Mouse (Mus musculus): ENCODE data around the gene Tmem132d. TPM values are rescaled to one million over a fixed set of nuclear protein-coding genes. Genes with fewer than 3 reads are reported as not detected.

The Tmem132d gene
- polyA plus RNA-seq, 1 experiment from 2014 or later = not detected

DNA sequence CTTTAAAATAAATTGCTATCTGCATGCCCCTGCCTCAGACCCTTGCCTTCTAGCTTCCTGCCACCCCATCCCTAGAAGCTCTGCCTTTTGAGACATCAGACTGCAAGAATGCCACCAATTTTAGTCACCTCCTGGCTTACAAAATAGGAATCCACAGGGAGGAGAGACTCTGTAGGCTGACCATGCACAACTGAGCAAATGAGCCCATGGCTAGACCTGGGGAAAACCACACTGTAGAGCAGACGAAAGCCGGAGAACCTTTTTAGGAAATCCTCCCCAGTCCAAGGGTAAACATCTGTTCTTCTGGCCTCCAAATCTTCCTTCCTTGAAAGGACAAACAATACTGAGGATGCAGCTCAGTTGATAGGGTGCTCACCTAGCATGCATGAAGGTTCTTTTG, 130.5 kb downstream of the Tmem132d start:
- Histone ChIP-seq H3K27ac (ENCODE audit: low read length) (no peak overlapping the region), H3K4me1 (ENCODE audit: control insufficient read depth, insufficient read depth, low read length) (no peaks in the 10 kb centered on the region), H3K9me3 (ENCODE audit: control insufficient read depth, low read length) (no peaks in the 10 kb centered on the region), H3K4me2 (ENCODE audit: low read depth, low read length) (no peak overlapping the region), H3K27me3 (replicated peaks; ENCODE audit: control insufficient read depth, insufficient read depth, low read length) (no peaks in the 10 kb centered on the region), H3K4me3 (ENCODE audit: low read length) (no peak overlapping the region), H3K36me3 (ENCODE audit: control insufficient read depth, insufficient read depth, low read length) (no peaks in the 10 kb centered on the region), H3K9ac (ENCODE audit: low read depth, low read length) (no peak overlapping the region)
- ATAC-seq = no peak
- WGBS = 45% methylated on average over 2 of the region's 2 CpGs

DNA sequence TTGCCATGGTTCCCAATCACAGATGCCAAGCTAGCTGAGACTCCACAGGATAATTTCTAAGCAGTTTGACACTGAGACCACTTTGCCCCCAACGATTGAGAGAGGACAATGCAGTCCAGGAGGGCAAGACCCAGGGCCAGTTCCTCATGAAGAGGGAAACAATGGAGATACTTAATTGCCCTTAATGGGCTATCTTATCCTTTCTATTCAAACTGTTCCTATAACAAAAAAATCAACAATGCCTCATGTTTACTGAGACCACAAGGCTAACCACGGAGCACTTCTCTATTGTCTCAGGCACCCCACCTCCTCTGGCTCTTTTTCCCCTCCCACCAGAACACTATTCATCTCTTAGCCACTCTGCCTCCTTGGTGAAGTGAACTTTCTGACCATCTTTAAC, 141.7 kb downstream of the Tmem132d start:
- no peaks in the 10 kb centered on the region for H3K4me1 ChIP-seq (ENCODE audit: control insufficient read depth, insufficient read depth, low read length)
- no peak overlapping the region for H3K9ac ChIP-seq (ENCODE audit: low read depth, low read length)
- no peak overlapping the region for H3K4me2 ChIP-seq (ENCODE audit: low read depth, low read length)
- no peak overlapping the region for H3K27ac ChIP-seq (ENCODE audit: low read length)
- no peaks in the 10 kb centered on the region for H3K9me3 ChIP-seq (ENCODE audit: control insufficient read depth, low read length)
- no peaks in the 10 kb centered on the region for H3K27me3 ChIP-seq (replicated peaks; ENCODE audit: control insufficient read depth, insufficient read depth, low read length)
- 47% methylated on average over 2 of the region's 2 CpGs for WGBS
- no peak for ATAC-seq
- H3K36me3 ChIP-seq (ENCODE audit: control insufficient read depth, insufficient read depth, low read length) = no peaks in the 10 kb centered on the region
- no peak overlapping the region for H3K4me3 ChIP-seq (ENCODE audit: low read length)

DNA sequence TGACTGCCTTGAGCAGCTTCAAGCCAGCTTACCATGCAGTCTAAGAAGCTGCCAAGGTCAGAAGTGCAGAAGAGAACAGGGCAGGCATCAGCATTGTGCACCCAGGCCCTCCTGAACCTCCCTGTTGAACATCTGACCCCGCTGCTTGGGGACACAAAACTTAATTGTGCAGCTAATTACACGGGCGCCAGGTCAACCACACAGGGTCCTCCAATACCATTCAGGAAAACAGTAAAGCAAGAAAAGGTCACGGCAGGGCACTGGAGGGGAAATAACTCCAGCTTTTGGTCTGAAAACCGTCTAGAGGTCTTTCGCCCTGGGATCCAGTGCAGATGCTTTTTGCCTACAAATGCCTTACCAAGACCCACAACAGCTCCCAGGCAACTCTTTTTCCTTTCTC, 159.6 kb downstream of the Tmem132d start:
- Histone ChIP-seq H3K9me3 (ENCODE audit: control insufficient read depth, low read length) (no peaks in the 10 kb centered on the region), H3K27ac (ENCODE audit: low read length) (no peak overlapping the region), H3K27me3 (replicated peaks; ENCODE audit: control insufficient read depth, insufficient read depth, low read length) (no peaks in the 10 kb centered on the region), H3K4me1 (ENCODE audit: control insufficient read depth, insufficient read depth, low read length) (no peaks in the 10 kb centered on the region), H3K9ac (ENCODE audit: low read depth, low read length) (no peak overlapping the region), H3K36me3 (ENCODE audit: control insufficient read depth, insufficient read depth, low read length) (no peaks in the 10 kb centered on the region), H3K4me2 (ENCODE audit: low read depth, low read length) (no peak overlapping the region), H3K4me3 (ENCODE audit: low read length) (no peak overlapping the region)
- 50% methylated on average over 6 of the region's 6 CpGs for WGBS
- ATAC-seq = no peak

DNA sequence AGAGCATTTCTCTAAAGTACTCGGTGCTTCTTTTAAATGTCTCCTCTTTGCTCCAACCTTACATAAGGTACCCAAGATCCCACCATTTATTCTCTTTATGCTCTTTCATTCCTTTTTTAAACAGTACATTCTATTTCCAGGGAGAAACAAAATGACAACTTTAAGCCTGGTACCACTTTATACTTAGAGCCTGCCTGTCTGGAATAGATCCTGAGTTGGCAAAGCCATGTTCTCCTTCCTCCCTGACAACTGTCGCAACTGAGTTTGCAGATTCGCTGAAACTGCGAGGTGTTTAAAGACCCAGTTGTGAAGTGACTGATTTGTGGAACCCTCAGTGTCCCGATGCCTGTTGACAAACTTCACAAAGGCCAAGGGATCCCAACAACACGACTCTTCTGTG, 165.5 kb downstream of the Tmem132d start:
- Histone ChIP-seq H3K27me3 (replicated peaks; ENCODE audit: control insufficient read depth, insufficient read depth, low read length) (no peaks in the 10 kb centered on the region), H3K4me3 (ENCODE audit: low read length) (no peak overlapping the region), H3K9me3 (ENCODE audit: control insufficient read depth, low read length) (no peaks in the 10 kb centered on the region), H3K4me2 (ENCODE audit: low read depth, low read length) (no peak overlapping the region), H3K36me3 (ENCODE audit: control insufficient read depth, insufficient read depth, low read length) (no peaks in the 10 kb centered on the region), H3K27ac (ENCODE audit: low read length) (no peak overlapping the region), H3K4me1 (ENCODE audit: control insufficient read depth, insufficient read depth, low read length) (no peaks in the 10 kb centered on the region), H3K9ac (ENCODE audit: low read depth, low read length) (no peak overlapping the region)
- WGBS = 90% methylated on average over 6 of the region's 6 CpGs
- ATAC-seq = no peak

DNA sequence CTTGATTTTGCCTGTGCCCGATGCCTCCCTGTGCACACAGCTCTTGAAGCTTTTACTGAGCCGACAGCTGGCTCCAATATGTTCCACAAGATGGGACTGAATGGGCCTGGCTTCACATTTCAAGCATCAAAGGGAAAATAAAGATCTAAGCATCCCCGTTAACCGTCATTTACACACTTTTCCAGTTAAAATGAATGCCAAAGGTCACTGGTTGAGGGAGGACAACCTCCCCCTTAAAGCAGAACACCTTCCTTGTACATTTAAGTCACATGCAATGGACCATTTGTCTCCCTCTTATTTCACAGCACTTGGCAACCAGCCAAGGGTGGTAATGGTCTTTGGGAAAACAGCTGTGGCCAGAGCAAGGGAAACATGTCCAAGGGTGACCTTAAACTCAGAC, 188.7 kb downstream of the Tmem132d start:
- 54% methylated on average over 4 of the region's 4 CpGs for WGBS
- Histone ChIP-seq H3K4me3 (ENCODE audit: low read length) (no peak overlapping the region), H3K36me3 (ENCODE audit: control insufficient read depth, insufficient read depth, low read length) (no peaks in the 10 kb centered on the region), H3K27me3 (replicated peaks; ENCODE audit: control insufficient read depth, insufficient read depth, low read length) (no peaks in the 10 kb centered on the region), H3K9ac (ENCODE audit: low read depth, low read length) (no peak overlapping the region), H3K4me2 (ENCODE audit: low read depth, low read length) (no peak overlapping the region), H3K4me1 (ENCODE audit: control insufficient read depth, insufficient read depth, low read length) (no peaks in the 10 kb centered on the region), H3K9me3 (ENCODE audit: control insufficient read depth, low read length) (no peaks in the 10 kb centered on the region), H3K27ac (ENCODE audit: low read length) (no peak overlapping the region)
- ATAC-seq = no peak

DNA sequence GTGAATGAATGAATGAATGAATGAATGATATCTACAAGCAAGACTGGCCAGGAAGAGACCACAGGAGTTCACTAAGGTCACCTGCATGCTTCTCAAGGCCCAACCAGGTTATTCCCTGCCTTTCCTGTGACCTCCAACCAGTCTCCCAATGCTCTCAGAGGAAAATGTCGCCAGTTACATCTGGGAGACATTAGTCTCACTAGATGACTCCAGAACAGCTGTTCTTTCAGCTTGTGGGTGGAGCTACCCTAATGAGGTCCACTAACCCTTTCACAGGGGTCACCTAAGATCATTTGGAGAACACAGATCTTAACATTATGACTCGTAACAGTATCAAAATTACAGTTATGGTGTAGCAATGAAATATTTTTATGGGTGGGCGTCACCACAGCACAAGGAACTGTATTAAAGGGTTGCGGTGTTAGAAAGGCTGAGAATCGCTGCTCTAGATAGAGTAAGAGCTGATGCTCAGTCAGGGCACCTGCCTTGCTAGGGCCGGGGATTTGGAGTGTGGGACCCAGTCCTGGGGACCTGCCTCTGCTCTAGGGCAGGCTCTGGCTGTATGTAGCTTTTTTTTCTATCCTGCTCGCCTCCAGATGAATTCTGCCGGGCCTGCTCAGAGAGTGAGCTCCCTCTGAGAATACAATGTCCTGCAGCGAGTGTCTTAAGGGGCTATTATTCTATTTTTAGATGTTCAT, 196.1 kb downstream of the Tmem132d start:
- Histone ChIP-seq H3K4me3 (ENCODE audit: low read length) (no peak overlapping the region), H3K4me1 (ENCODE audit: control insufficient read depth, insufficient read depth, low read length) (no peaks in the 10 kb centered on the region), H3K36me3 (ENCODE audit: control insufficient read depth, insufficient read depth, low read length) (no peaks in the 10 kb centered on the region), H3K9ac (ENCODE audit: low read depth, low read length) (no peak overlapping the region), H3K27me3 (replicated peaks; ENCODE audit: control insufficient read depth, insufficient read depth, low read length) (no peaks in the 10 kb centered on the region), H3K4me2 (ENCODE audit: low read depth, low read length) (no peak overlapping the region), H3K9me3 (ENCODE audit: control insufficient read depth, low read length) (no peaks in the 10 kb centered on the region), H3K27ac (ENCODE audit: low read length) (no peak overlapping the region)
- no peak for ATAC-seq
- whole genome bisulfite sequencing = 62% methylated on average over 9 of the region's 9 CpGs

DNA sequence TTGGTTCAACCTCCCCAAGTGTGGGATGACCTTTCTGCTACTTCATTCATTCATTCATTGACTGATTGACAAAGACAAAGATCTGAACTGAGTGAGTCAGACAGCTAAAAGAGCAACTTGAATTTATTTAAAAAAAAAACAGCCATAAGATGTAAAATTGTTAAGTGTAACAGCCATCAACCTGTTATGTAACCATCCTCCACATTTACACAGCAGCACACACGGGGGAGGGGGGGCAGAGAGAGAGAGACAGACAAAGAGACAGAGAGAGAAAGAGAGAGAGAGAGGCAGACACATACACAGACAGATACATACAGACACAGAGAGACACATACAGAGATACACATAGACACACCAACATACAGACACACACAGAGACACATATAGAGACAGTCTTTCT, 197.3 kb downstream of the Tmem132d start:
- H3K27me3 ChIP-seq (replicated peaks; ENCODE audit: control insufficient read depth, insufficient read depth, low read length) = no peaks in the 10 kb centered on the region
- no peaks in the 10 kb centered on the region for H3K9me3 ChIP-seq (ENCODE audit: control insufficient read depth, low read length)
- ATAC-seq = no peak
- no peak overlapping the region for H3K27ac ChIP-seq (ENCODE audit: low read length)
- no peaks in the 10 kb centered on the region for H3K4me1 ChIP-seq (ENCODE audit: control insufficient read depth, insufficient read depth, low read length)
- no peak overlapping the region for H3K4me2 ChIP-seq (ENCODE audit: low read depth, low read length)
- H3K4me3 ChIP-seq (ENCODE audit: low read length) = no peak overlapping the region
- H3K36me3 ChIP-seq (ENCODE audit: control insufficient read depth, insufficient read depth, low read length) = no peaks in the 10 kb centered on the region
- H3K9ac ChIP-seq (ENCODE audit: low read depth, low read length) = no peak overlapping the region
- WGBS = 39% methylated on average over 1 of the region's 1 CpGs

DNA sequence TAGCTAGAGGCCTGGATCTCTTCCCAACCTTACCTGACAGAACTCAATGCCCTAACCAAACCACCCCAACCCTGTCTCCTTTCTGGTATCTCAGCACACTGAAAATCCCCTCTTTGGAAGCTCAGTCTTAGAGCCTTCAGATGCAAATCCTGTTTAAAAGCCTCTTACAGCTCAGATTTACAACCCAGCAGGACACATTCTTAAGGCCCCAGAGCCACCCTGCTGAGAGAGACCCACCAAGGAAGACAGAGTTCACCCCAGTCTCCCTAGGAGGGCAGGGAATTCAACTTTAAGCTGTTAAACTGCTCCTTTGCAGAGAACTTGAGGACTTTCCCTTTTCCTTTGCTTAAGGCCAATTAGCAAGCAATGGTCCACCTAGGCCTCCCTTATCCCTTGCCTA, 199.8 kb downstream of the Tmem132d start:
- Histone ChIP-seq H3K9ac (ENCODE audit: low read depth, low read length) (no peak overlapping the region), H3K36me3 (ENCODE audit: control insufficient read depth, insufficient read depth, low read length) (no peaks in the 10 kb centered on the region), H3K4me3 (ENCODE audit: low read length) (no peak overlapping the region), H3K9me3 (ENCODE audit: control insufficient read depth, low read length) (no peaks in the 10 kb centered on the region), H3K27ac (ENCODE audit: low read length) (no peak overlapping the region), H3K27me3 (replicated peaks; ENCODE audit: control insufficient read depth, insufficient read depth, low read length) (no peaks in the 10 kb centered on the region), H3K4me1 (ENCODE audit: control insufficient read depth, insufficient read depth, low read length) (no peaks in the 10 kb centered on the region), H3K4me2 (ENCODE audit: low read depth, low read length) (no peak overlapping the region)
- ATAC-seq = no peak

DNA sequence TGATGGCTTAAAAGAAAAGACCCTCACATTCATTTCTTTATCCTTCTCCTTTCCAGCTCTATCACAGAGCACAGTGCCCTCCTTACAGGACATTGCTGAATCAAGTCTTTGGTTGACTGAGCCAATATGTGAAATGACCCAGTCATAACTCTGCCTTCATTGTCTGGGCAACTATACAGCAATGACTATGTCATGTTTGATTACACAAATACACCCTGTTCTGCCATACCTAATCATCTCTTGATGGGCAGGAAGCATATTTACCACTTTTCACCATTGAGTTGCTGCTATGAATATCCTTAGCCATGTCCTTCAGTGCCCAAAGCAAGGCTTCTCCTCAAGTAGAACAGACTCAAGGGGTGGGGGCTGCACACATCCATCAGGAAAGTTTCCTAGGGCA, 214.6 kb downstream of the Tmem132d start:
- no peaks in the 10 kb centered on the region for H3K36me3 ChIP-seq (ENCODE audit: control insufficient read depth, insufficient read depth, low read length)
- H3K4me2 ChIP-seq (ENCODE audit: low read depth, low read length) = no peak overlapping the region
- H3K4me3 ChIP-seq (ENCODE audit: low read length) = no peak overlapping the region
- no peaks in the 10 kb centered on the region for H3K9me3 ChIP-seq (ENCODE audit: control insufficient read depth, low read length)
- no peak overlapping the region for H3K9ac ChIP-seq (ENCODE audit: low read depth, low read length)
- ATAC-seq = no peak
- no peaks in the 10 kb centered on the region for H3K4me1 ChIP-seq (ENCODE audit: control insufficient read depth, insufficient read depth, low read length)
- no peak overlapping the region for H3K27ac ChIP-seq (ENCODE audit: low read length)
- H3K27me3 ChIP-seq (replicated peaks; ENCODE audit: control insufficient read depth, insufficient read depth, low read length) = no peaks in the 10 kb centered on the region

DNA sequence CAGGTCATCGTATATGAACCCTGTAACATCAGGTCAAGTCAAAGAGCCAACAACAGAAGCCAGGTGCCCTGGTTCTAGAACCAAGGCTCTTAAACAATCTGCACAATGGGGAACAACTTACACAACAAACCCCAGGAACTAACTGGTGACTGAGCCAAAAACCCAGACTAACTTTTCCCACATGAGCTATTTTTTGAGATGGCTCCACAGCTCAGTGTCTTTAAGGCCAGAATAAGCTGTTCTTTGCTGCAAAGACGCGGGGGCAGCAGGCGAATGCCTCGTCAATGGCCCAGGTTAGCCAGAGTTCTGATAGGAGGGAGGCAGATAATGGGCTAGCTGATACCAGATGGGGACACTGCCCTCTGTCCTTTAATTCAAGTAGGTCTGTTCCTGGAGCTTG, 221.8 kb downstream of the Tmem132d start:
- no peaks in the 10 kb centered on the region for H3K36me3 ChIP-seq (ENCODE audit: control insufficient read depth, insufficient read depth, low read length)
- no peak overlapping the region for H3K4me3 ChIP-seq (ENCODE audit: low read length)
- no peaks in the 10 kb centered on the region for H3K27me3 ChIP-seq (replicated peaks; ENCODE audit: control insufficient read depth, insufficient read depth, low read length)
- no peaks in the 10 kb centered on the region for H3K4me1 ChIP-seq (ENCODE audit: control insufficient read depth, insufficient read depth, low read length)
- H3K4me2 ChIP-seq (ENCODE audit: low read depth, low read length) = no peak overlapping the region
- no peak for ATAC-seq
- H3K9ac ChIP-seq (ENCODE audit: low read depth, low read length) = no peak overlapping the region
- no peak overlapping the region for H3K27ac ChIP-seq (ENCODE audit: low read length)
- H3K9me3 ChIP-seq (ENCODE audit: control insufficient read depth, low read length) = no peaks in the 10 kb centered on the region
- WGBS = 92% methylated on average over 5 of the region's 5 CpGs

All from intestine, embryonic 16.5 days (tissue).